Mouse (Mus musculus) hindbrain, embryonic 11.5 days (tissue): Measurements from ENCODE around the gene Snx32. TPM values are rescaled to one million over a fixed set of nuclear protein-coding genes. Genes with fewer than 3 reads are reported as not detected.

Experiments used
- ATAC-seq: fragments of 200-750 bp; cut with Nextera tagmentation; 2 replicates; pipeline ENCODE4 v1.8.0; 2017; ENCODE audit warnings: mild to moderate bottlenecking, moderate TSS enrichment, moderate library complexity; ENCODE audit not compliant: low FRiP score
- DNase-seq: peaks from one replicate; pipeline ENCODE4 v3.0.0-alpha.2; 2015; ENCODE audit warnings: low spot score
- H3K27ac ChIP-seq: fragments of 300-500 bp; sonication (generic); 2 replicates; pipeline ENCODE4 v1.5.1; 2014; ENCODE audit warnings: mild to moderate bottlenecking, low read depth, low read length
- H3K27me3 ChIP-seq: fragments of 300-500 bp; sonication (generic); 2 replicates; pipeline ENCODE4 v1.6.1; 2014; ENCODE audit warnings: mild to moderate bottlenecking, low read length, moderate library complexity, mixed read lengths; ENCODE audit not compliant: control insufficient read depth, insufficient read depth
- H3K36me3 ChIP-seq: fragments of 300-500 bp; sonication (generic); 2 replicates; pipeline ENCODE4 v1.6.1; 2014; ENCODE audit warnings: mild to moderate bottlenecking, low read length, moderate library complexity, mixed read lengths; ENCODE audit not compliant: control insufficient read depth, insufficient read depth
- H3K4me1 ChIP-seq: fragments of 300-500 bp; sonication (generic); replicated peaks from 2 replicates; pipeline ENCODE4 v1.6.1; 2014; ENCODE audit warnings: low read length, mixed read lengths; ENCODE audit not compliant: control insufficient read depth, insufficient read depth
- H3K4me2 ChIP-seq: fragments of 300-500 bp; sonication (generic); replicated peaks from 2 replicates; pipeline ENCODE4 v1.6.1; 2014; ENCODE audit warnings: mild to moderate bottlenecking, low read depth, low read length
- H3K4me3 ChIP-seq: fragments of 300-500 bp; sonication (generic); 2 replicates; pipeline ENCODE4 v1.5.1; 2014; ENCODE audit warnings: low read depth, low read length
- H3K9ac ChIP-seq: fragments of 300-500 bp; sonication (generic); 2 replicates; pipeline ENCODE4 v1.6.1; 2014; ENCODE audit warnings: low read depth, low read length
- H3K9me3 ChIP-seq: fragments of 300-500 bp; sonication (generic); 2 replicates; pipeline ENCODE4 v1.6.1; 2016; ENCODE audit warnings: low read length; ENCODE audit not compliant: control insufficient read depth
- WGBS: fragments of 180-500 bp; shearing (Covaris S2); extraction: QIAGEN DNeasy Blood & Tissue Kit; methylation state at CpG from one replicate; pipeline ENCODE4 v1.1.7; 2014; 5-methylcytosine and 5-hydroxymethylcytosine counted together
- polyA plus RNA-seq: library from polyadenylated mRNA; unstranded; fragments of >200 nt; fragmentation: Nextera tagmentation; extraction: Ambion mirVana; gene quantifications from 2 replicates; pipeline ENCODE4 v1.2.1, GENCODE M21; 2014

The Snx32 gene
- polyA plus RNA-seq, 1 experiment from 2014 or later: 21.2 TPM

- Histone ChIP-seq H3K9ac (no peak overlapping the region), H3K36me3 (no peaks in the 10 kb centered on the region), H3K4me2 (no peak overlapping the region), H3K4me1 (peaks cover 7% of the 10 kb centered on the region), H3K27me3 (no peaks in the 10 kb centered on the region), H3K4me3 (no peak overlapping the region), H3K9me3 (no peaks in the 10 kb centered on the region), H3K27ac (no peak overlapping the region)
- no peak for ATAC-seq
- DNase-seq: no peak
- WGBS: 88% methylated on average over 18 of the region's 18 CpGs
Measured at GRCm38 (mm10) chr19:5477668-5478300, 32.6 kb downstream of the Snx32 start.

GRCm38 (mm10) chr19:5477004-5477667 is 33.2 kb downstream of the Snx32 start:
- Histone ChIP-seq H3K36me3 (no peaks in the 10 kb centered on the region), H3K27me3 (no peaks in the 10 kb centered on the region), H3K4me2 (no peak overlapping the region), H3K4me1 (peaks cover 7% of the 10 kb centered on the region), H3K27ac (no peak overlapping the region), H3K4me3 (no peak overlapping the region), H3K9ac (no peak overlapping the region), H3K9me3 (no peaks in the 10 kb centered on the region)
- DNase-seq: no peak
- WGBS: 84% methylated on average over 10 of the region's 10 CpGs
- ATAC-seq: no peak

- no peak; the same call in 1 of the 2 replicates for ATAC-seq
- H3K4me1 ChIP-seq: peaks cover 7% of the 10 kb centered on the region
Measured at GRCm38 (mm10) chr19:5475069-5475714, 35.1 kb downstream of the Snx32 start.

GRCm38 (mm10) chr19:5474281-5475068 is 35.9 kb downstream of the Snx32 start:
- no peaks in the 10 kb centered on the region for H3K36me3 ChIP-seq
- 1% methylated on average over 23 of the region's 68 CpGs for WGBS
- peak overlapping the region; percentile 86 for H3K9ac ChIP-seq

More at GRCm38 (mm10) chr19:5475069-5475714, 35.1 kb downstream of the Snx32 start:
- Histone ChIP-seq H3K4me3 (peak overlapping the region; percentile 63), H3K27ac (0 out of 2 replicates have a peak overlapping the region, but pooled peaks have one; percentile 54), H3K27me3 (no peaks in the 10 kb centered on the region), H3K4me2 (peak overlapping the region; percentile 99), H3K9ac (peak overlapping the region; percentile 86), H3K36me3 (no peaks in the 10 kb centered on the region), H3K9me3 (no peaks in the 10 kb centered on the region)
- DNase-seq: peak; percentile 42
- WGBS: 20% methylated on average over 13 of the region's 13 CpGs

GRCm38 (mm10) chr19:5473720-5474119 is 36.6 kb downstream of the Snx32 start, which contains the start of gene Efemp2:
TSS of gene Efemp2 (plus strand) at chr19:5473954.
- 2% methylated on average over 22 of the region's 22 CpGs for WGBS
- peak within 1 kb of the TSS; percentile 63 for H3K4me3 ChIP-seq
- ATAC-seq: peak; percentile 71

More at GRCm38 (mm10) chr19:5474281-5475068, 35.9 kb downstream of the Snx32 start:
- Histone ChIP-seq H3K4me3 (peak overlapping the region; percentile 63), H3K27me3 (no peaks in the 10 kb centered on the region), H3K27ac (peak overlapping the region; percentile 54; the same call in 1 of the 2 replicates), H3K4me1 (peaks cover 7% of the 10 kb centered on the region), H3K4me2 (peak overlapping the region; percentile 99), H3K9me3 (no peaks in the 10 kb centered on the region)
- ATAC-seq: peak; percentile 62; the same call in 1 of the 2 replicates
- peak; percentile 67 for DNase-seq

GRCm38 (mm10) chr19:5472857-5473256 is 37.5 kb downstream of the Snx32 start:
- Histone ChIP-seq H3K9ac (no peak overlapping the region), H3K4me3 (no peak overlapping the region), H3K4me2 (no peak overlapping the region), H3K27me3 (no peaks in the 10 kb centered on the region), H3K27ac (no peak overlapping the region), H3K9me3 (no peaks in the 10 kb centered on the region), H3K36me3 (no peaks in the 10 kb centered on the region), H3K4me1 (peaks cover 7% of the 10 kb centered on the region)
- no peak for ATAC-seq
- 76% methylated on average over 3 of the region's 3 CpGs for WGBS
- no peak for DNase-seq

More at GRCm38 (mm10) chr19:5473720-5474119, 36.6 kb downstream of the Snx32 start, which contains the start of gene Efemp2:
- Histone ChIP-seq H3K36me3 (no peaks in the 10 kb centered on the region), H3K4me1 (peaks cover 7% of the 10 kb centered on the region), H3K4me2 (peak within 1 kb of the TSS; percentile 99), H3K27me3 (no peaks in the 10 kb centered on the region), H3K27ac (peak within 1 kb of the TSS; percentile 54; the same call in 1 of the 2 replicates), H3K9me3 (no peaks in the 10 kb centered on the region), H3K9ac (peak within 1 kb of the TSS; percentile 86)
- peak; percentile 79 for DNase-seq

- Histone ChIP-seq H3K4me1 (peaks cover 7% of the 10 kb centered on the region), H3K4me3 (no peak overlapping the region), H3K9me3 (no peaks in the 10 kb centered on the region), H3K9ac (no peak overlapping the region), H3K36me3 (no peaks in the 10 kb centered on the region), H3K4me2 (no peak overlapping the region), H3K27me3 (no peaks in the 10 kb centered on the region), H3K27ac (no peak overlapping the region)
- DNase-seq (no peak), ATAC-seq (no peak)
- 40% methylated on average over 4 of the region's 5 CpGs for WGBS
Measured at GRCm38 (mm10) chr19:5471846-5472245, 38.5 kb downstream of the Snx32 start.

- no peak within 1 kb of the TSS for H3K9ac ChIP-seq
Measured at GRCm38 (mm10) chr19:5468374-5468773, 42.0 kb downstream of the Snx32 start, which contains the start of gene Ctsw. TSS of gene Ctsw (minus strand) at chr19:5468507.

More at GRCm38 (mm10) chr19:5468374-5468773, 42.0 kb downstream of the Snx32 start, which contains the start of gene Ctsw:
- DNase-seq (no peak), ATAC-seq (no peak)
- H3K27me3 ChIP-seq: no peaks in the 10 kb centered on the region
- no peak within 1 kb of the TSS for H3K4me3 ChIP-seq
- H3K9me3 ChIP-seq: no peaks in the 10 kb centered on the region
- H3K36me3 ChIP-seq: no peaks in the 10 kb centered on the region
- no peak within 1 kb of the TSS for H3K27ac ChIP-seq
- H3K4me2 ChIP-seq: no peak within 1 kb of the TSS
- peaks cover 4% of the 10 kb centered on the region; the same call in 1 of the 2 replicates for H3K4me1 ChIP-seq
- 72% methylated on average over 5 of the region's 5 CpGs for WGBS
